Mouse (Mus musculus) liver, embryonic 14.5 days (tissue): ENCODE measurements at regions not wholly inside any gene's neighbourhood (a gene's known extent, or its start where the extent isn't known, plus 50 kb on each side); places are given as distances from the start of the nearest gene placed in this dataset.

Source experiments
- CTCF ChIP-seq: IDR thresholded peaks from 2 replicates; pipeline ENCODE4 v1.5.1; 2016; ENCODE audit warnings: antibody characterized with exemption, low read depth, control low read depth
- EP300 ChIP-seq: IDR thresholded peaks from 2 replicates; pipeline ENCODE4 v1.6.1; 2016; ENCODE audit warnings: antibody characterized with exemption, low read depth

DNA sequence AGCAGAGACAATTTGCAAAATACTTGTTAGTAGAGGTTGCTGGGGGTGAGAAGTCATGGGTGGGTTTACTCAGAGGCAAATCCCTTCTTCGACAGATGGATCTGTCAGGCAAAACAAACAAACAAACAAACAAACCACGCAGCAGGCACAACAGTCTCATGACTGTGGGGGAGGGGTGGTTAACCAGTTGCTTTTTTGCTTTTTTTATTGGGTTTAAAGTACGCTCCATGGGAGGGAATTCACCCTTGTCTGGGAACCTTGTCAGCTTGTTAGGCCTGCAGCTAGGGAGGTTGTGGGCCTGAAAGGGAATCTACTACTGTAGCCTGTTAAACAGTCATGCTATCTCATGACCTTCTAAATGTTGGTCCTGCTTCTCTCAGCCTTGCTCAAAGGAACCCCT lies 57.1 kb upstream of the Plekha5 start:
- TF ChIP-seq EP300, result no peak
- TF ChIP-seq CTCF, result no peak
